Mouse (Mus musculus): Measurements from ENCODE around the gene Poc1a.

- TF ChIP-seq CTCF (IDR thresholded peaks at IDR 0.05; ENCODE audit: low read depth, low read length) (no peak), GATA1 (IDR thresholded peaks at IDR 0.05; ENCODE audit: borderline replicate concordance, low read length) (no peak), TAL1 (conservative IDR thresholded peaks at IDR 0.05; ENCODE audit: low read depth, low read length) (no peak), POLR2AphosphoS5 (IDR thresholded peaks at IDR 0.05; ENCODE audit: insufficient replicate concordance, low read depth, low read length) (no peak), GATA2 (IDR thresholded peaks at IDR 0.05; ENCODE audit: borderline replicate concordance, low read depth, low read length) (no peak)
Measured at GRCm38 (mm10) chr9:106258990-106259389, 21.9 kb upstream of the Poc1a start.

Data from G1E (cell line).